Mouse (Mus musculus): ENCODE measurements around the gene Dgkb. TPM values are rescaled to one million over a fixed set of nuclear protein-coding genes. Genes with fewer than 3 reads are reported as not detected.

The Dgkb gene
- polyA plus RNA-seq, 1 experiment = not detected

DNA sequence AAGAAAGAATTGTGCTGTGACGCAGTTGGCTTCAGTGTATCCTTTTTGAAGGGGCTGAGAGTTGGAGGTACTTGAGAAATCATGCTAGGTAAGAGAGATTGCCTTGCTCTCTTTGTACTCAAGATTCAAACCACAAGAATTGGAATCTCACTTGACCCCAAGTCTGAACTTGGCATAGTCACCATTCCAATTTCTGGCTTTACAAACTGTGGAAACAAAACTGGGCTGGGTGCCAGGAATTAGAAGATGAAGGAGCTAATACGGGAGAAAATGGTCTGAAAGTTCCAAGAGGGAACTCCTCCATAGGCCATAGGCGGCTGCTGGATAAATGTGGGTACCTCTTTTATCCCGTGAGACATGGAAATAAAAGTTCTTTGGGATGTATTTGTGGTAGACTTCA is 66.3 kb downstream of the Dgkb start:
- Histone ChIP-seq H3K79me2 (ENCODE audit: control insufficient read depth, insufficient read depth) (no peaks in the 10 kb centered on the region), H3ac (ENCODE audit: control insufficient read depth, insufficient read length) (no peak overlapping the region), H3K4me3 (no peak overlapping the region), H3K27me3 (ENCODE audit: control insufficient read depth, insufficient read depth, insufficient read length) (no peaks in the 10 kb centered on the region), H3K4me2 (ENCODE audit: low read depth) (no peak overlapping the region), H3K36me3 (ENCODE audit: control insufficient read depth, insufficient read depth) (no peaks in the 10 kb centered on the region)
- TF ChIP-seq CEBPB (IDR thresholded peaks at IDR 0.05; ENCODE audit: insufficient read depth, poor library complexity, severe bottlenecking) = no peak
- no peak for TF ChIP-seq REST (IDR thresholded peaks at IDR 0.05; ENCODE audit: insufficient read depth, insufficient read length)
- TF ChIP-seq MYOG (IDR thresholded peaks at IDR 0.05; ENCODE audit: control insufficient read depth in 1 of 3, insufficient read depth in 1 of 3, insufficient read length in 2 of 3, low read depth in 2 of 3) = no peak
- TF ChIP-seq TCF3 (IDR thresholded peaks at IDR 0.05; ENCODE audit: insufficient read length, low read depth) = no peak
- TF ChIP-seq MYOD1 (IDR thresholded peaks at IDR 0.05; ENCODE audit: control insufficient read depth in 1 of 3, insufficient read length in 2 of 3, low read depth in 2 of 3) = no peak

DNA sequence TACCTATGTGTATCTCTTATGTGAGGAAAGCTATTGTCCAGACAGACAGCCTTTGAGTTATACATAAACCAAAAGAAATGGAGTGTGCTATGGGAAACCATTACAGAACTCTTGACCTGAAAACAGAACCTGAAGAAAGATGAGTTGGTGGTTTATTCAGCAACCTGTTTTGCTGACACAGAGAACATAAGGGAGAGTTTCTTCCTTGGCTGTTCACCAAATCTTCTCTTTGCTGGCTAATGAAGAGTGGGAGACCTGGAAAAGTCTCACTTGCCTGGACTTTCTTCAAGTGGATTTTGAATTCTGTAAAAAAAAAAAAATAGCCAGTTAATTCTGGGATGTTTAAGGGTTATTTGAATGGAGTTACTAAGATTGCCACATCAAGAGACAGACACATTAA is 71.1 kb downstream of the Dgkb start:
- TF ChIP-seq USF1 (IDR thresholded peaks at IDR 0.05; ENCODE audit: low read depth) (no peak), E2F4 (IDR thresholded peaks at IDR 0.05; ENCODE audit: insufficient read depth) (no peak), SRF (IDR thresholded peaks at IDR 0.05; ENCODE audit: control insufficient read depth, insufficient read length, low read depth) (no peak), MYOD1 (IDR thresholded peaks at IDR 0.05; ENCODE audit: control insufficient read depth in 1 of 3, insufficient read length in 2 of 3, low read depth in 2 of 3) (no peak), MYOG (IDR thresholded peaks at IDR 0.05; ENCODE audit: control insufficient read depth in 1 of 3, insufficient read depth in 1 of 3, insufficient read length in 2 of 3, low read depth in 2 of 3) (no peak)
- Histone ChIP-seq H3K27me3 (ENCODE audit: control insufficient read depth, insufficient read depth, insufficient read length) (no peaks in the 10 kb centered on the region), H3K4me2 (ENCODE audit: low read depth) (no peak overlapping the region), H3ac (ENCODE audit: control insufficient read depth, insufficient read length) (no peak overlapping the region), H3K4me3 (no peak overlapping the region), H3K36me3 (ENCODE audit: control insufficient read depth, insufficient read depth) (no peaks in the 10 kb centered on the region), H3K79me2 (ENCODE audit: control insufficient read depth, insufficient read depth) (no peaks in the 10 kb centered on the region)

GRCm38 (mm10) chr12:37889431-37889830 is 71.9 kb downstream of the Dgkb start:
- Histone ChIP-seq H3K4me2 (ENCODE audit: low read depth) (no peak overlapping the region), H3K36me3 (ENCODE audit: control insufficient read depth, insufficient read depth) (no peaks in the 10 kb centered on the region), H3ac (ENCODE audit: control insufficient read depth, insufficient read length) (no peak overlapping the region), H3K27me3 (ENCODE audit: control insufficient read depth, insufficient read depth, insufficient read length) (no peaks in the 10 kb centered on the region), H3K4me3 (no peak overlapping the region), H3K79me2 (ENCODE audit: control insufficient read depth, insufficient read depth) (no peaks in the 10 kb centered on the region)
- TF ChIP-seq SRF (IDR thresholded peaks at IDR 0.05; ENCODE audit: control insufficient read depth, insufficient read length, low read depth) (no peak), USF1 (IDR thresholded peaks at IDR 0.05; ENCODE audit: low read depth) (no peak), TCF3 (IDR thresholded peaks at IDR 0.05; ENCODE audit: insufficient read length, low read depth) (no peak), CEBPB (IDR thresholded peaks at IDR 0.05; ENCODE audit: insufficient read depth, poor library complexity, severe bottlenecking) (no peak), REST (IDR thresholded peaks at IDR 0.05; ENCODE audit: insufficient read depth, insufficient read length) (no peak), POLR2AphosphoS2 (IDR thresholded peaks at IDR 0.05; ENCODE audit: insufficient read length, low read depth) (no peak), MAX (IDR thresholded peaks at IDR 0.05; ENCODE audit: low read depth) (no peak), MYOD1 (IDR thresholded peaks at IDR 0.05; ENCODE audit: control insufficient read depth in 1 of 3, insufficient read length in 2 of 3, low read depth in 2 of 3) (no peak), POLR2A (IDR thresholded peaks at IDR 0.05; ENCODE audit: insufficient read length, low read depth) (no peak), MYOG (IDR thresholded peaks at IDR 0.05; ENCODE audit: control insufficient read depth in 1 of 3, insufficient read depth in 1 of 3, insufficient read length in 2 of 3, low read depth in 2 of 3) (no peak), E2F4 (IDR thresholded peaks at IDR 0.05; ENCODE audit: insufficient read depth) (no peak), TCF12 (IDR thresholded peaks at IDR 0.05; ENCODE audit: insufficient read depth, poor library complexity, severe bottlenecking) (no peak)

DNA sequence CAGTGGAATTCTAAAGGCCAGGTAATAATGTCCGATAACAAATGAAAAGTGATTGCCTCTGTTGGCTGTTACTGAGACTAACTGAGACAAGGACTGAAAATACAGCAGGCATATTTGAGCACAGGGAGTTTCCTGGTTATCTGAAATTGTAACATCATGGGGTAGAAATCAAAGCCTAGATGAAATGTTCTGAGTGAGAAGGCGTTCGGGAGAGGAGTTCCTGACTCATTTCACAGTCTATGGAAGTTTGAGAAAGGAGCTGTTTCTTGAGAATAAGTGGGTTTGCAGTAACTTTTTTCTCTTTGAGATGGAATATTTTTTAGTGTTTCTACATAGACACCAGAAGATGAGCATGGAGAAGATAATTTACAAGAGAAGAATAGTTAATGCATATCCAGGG is 73.8 kb downstream of the Dgkb start:
- Histone ChIP-seq H3K36me3 (ENCODE audit: control insufficient read depth, insufficient read depth) (no peaks in the 10 kb centered on the region), H3K4me3 (no peak overlapping the region), H3K79me2 (ENCODE audit: control insufficient read depth, insufficient read depth) (no peaks in the 10 kb centered on the region), H3ac (ENCODE audit: control insufficient read depth, insufficient read length) (no peak overlapping the region), H3K4me2 (ENCODE audit: low read depth) (no peak overlapping the region), H3K27me3 (ENCODE audit: control insufficient read depth, insufficient read depth, insufficient read length) (no peaks in the 10 kb centered on the region)
- TF ChIP-seq POLR2A (IDR thresholded peaks at IDR 0.05; ENCODE audit: insufficient read length, low read depth) (no peak), MYOD1 (IDR thresholded peaks at IDR 0.05; ENCODE audit: control insufficient read depth in 1 of 3, insufficient read length in 2 of 3, low read depth in 2 of 3) (no peak), SRF (IDR thresholded peaks at IDR 0.05; ENCODE audit: control insufficient read depth, insufficient read length, low read depth) (no peak)

DNA sequence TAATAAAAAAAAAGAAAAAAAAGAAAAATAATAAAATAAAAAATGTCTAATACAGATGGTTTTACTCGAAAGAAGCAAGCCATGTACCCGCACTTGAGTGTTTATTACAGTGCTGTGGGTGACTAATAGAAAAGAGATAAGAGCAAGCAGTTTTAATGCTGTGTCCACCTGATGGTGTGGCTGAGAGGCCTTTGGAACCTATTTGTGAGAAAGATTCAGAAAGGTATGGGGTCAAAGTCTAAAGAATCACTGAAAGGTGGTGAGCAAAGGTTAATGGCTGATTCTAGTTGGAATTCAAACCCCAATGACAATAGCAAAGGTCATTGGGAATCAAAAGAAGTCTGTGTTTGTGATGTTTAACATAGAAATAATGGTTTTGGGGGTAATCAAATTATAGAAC is 124.6 kb downstream of the Dgkb start:
- no peak overlapping the region for H3K4me3 ChIP-seq
- no peaks in the 10 kb centered on the region for H3K27me3 ChIP-seq (ENCODE audit: control insufficient read depth, insufficient read depth, insufficient read length)
- H3K79me2 ChIP-seq (ENCODE audit: control insufficient read depth, insufficient read depth) = no peaks in the 10 kb centered on the region
- no peaks in the 10 kb centered on the region for H3K36me3 ChIP-seq (ENCODE audit: control insufficient read depth, insufficient read depth)
- no peak overlapping the region for H3ac ChIP-seq (ENCODE audit: control insufficient read depth, insufficient read length)
- H3K4me2 ChIP-seq (ENCODE audit: low read depth) = no peak overlapping the region
- TF ChIP-seq REST (IDR thresholded peaks at IDR 0.05; ENCODE audit: insufficient read depth, insufficient read length) = no peak
- TF ChIP-seq TCF3 (IDR thresholded peaks at IDR 0.05; ENCODE audit: insufficient read length, low read depth) = no peak
- no peak for TF ChIP-seq POLR2AphosphoS2 (IDR thresholded peaks at IDR 0.05; ENCODE audit: insufficient read length, low read depth)
- no peak for TF ChIP-seq SRF (IDR thresholded peaks at IDR 0.05; ENCODE audit: control insufficient read depth, insufficient read length, low read depth)
- no peak for TF ChIP-seq POLR2A (IDR thresholded peaks at IDR 0.05; ENCODE audit: insufficient read length, low read depth)
- TF ChIP-seq MAX (IDR thresholded peaks at IDR 0.05; ENCODE audit: low read depth) = no peak
- no peak for TF ChIP-seq E2F4 (IDR thresholded peaks at IDR 0.05; ENCODE audit: insufficient read depth)
- TF ChIP-seq MYOG (IDR thresholded peaks at IDR 0.05; ENCODE audit: control insufficient read depth in 1 of 3, insufficient read depth in 1 of 3, insufficient read length in 2 of 3, low read depth in 2 of 3) = no peak
- no peak for TF ChIP-seq USF1 (IDR thresholded peaks at IDR 0.05; ENCODE audit: low read depth)
- TF ChIP-seq TCF12 (IDR thresholded peaks at IDR 0.05; ENCODE audit: insufficient read depth, poor library complexity, severe bottlenecking) = no peak
- TF ChIP-seq MYOD1 (IDR thresholded peaks at IDR 0.05; ENCODE audit: control insufficient read depth in 1 of 3, insufficient read length in 2 of 3, low read depth in 2 of 3) = no peak
- TF ChIP-seq CEBPB (IDR thresholded peaks at IDR 0.05; ENCODE audit: insufficient read depth, poor library complexity, severe bottlenecking) = no peak
